Mouse (Mus musculus): ENCODE measurements at regions not wholly inside any gene's neighbourhood (a gene's known extent, or its start where the extent isn't known, plus 50 kb on each side); places are given as distances from the start of the nearest gene placed in this dataset.

DNA sequence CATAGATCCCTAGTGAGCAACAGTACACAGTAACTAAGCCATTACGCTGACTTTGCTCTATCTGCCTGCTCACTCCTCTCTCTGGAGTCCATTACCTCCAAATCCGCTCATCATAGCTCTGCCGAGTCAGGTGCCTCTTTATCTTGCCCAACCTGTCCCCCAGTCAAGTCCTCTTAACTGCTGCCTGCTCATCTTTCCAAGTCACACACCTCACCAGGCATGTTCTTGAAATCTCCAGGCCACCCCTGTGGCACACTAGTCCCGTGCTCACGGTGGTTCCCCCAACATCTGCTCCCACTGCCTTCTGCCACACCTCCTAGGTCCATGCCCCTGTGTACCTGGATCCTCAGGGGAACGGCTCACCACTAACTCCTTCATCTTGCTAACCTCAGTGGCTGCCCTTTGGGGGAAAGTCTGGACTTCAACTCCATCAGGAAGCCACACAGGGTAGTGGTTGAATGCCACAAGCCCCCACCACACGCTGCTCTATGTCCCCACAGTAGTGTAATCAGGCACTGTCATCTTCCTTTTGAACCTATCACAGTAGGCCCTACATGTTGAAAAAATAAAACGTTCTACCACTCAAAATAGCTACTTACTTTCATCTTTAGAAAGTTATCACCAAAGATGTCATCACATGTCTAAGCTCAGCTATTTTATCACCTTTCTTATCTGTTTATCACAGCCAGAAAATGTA, 126.3 kb upstream of the Klf14 start:
- no peak for DNase-seq (ENCODE audit: low spot score)

DNA sequence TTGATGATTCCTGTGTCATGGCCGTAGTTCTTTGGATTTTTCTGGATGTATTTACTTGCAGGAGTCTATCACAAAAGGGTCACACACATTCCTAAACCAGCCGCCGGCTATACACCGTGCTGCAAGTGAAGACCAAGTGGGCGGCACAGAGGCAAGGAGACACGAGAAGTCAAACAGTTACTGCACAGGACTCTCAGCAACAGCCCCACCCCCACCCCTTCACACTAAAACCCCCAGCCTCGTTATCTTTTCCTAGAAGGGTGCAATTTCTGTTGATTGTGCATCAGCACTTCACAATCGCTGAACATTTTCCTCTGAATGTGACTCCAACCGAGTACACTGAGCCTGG, 126.9 kb upstream of the Klf14 start:
- DNase-seq (ENCODE audit: low spot score) = no peak

DNA sequence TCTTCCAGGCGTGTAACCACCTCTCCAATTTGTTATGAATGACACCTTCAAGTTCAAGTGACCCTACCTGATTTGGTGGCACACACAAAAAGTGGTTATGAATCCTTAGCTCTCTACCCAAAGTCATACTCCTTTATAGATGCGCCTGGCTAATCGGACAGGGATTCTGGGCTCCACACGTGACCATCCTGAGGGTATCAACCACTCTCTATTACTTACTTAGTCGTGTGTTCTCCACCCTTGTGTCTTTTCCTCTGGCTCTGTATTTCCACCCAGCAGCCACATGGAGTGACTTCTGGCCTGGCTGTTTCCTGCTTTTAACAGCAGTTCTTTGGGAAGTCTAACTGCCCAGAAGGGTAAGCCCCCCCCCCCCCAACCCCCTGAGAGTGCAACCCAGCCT, 127.4 kb upstream of the Klf14 start:
- DNase-seq (ENCODE audit: low spot score) = no peak

DNA sequence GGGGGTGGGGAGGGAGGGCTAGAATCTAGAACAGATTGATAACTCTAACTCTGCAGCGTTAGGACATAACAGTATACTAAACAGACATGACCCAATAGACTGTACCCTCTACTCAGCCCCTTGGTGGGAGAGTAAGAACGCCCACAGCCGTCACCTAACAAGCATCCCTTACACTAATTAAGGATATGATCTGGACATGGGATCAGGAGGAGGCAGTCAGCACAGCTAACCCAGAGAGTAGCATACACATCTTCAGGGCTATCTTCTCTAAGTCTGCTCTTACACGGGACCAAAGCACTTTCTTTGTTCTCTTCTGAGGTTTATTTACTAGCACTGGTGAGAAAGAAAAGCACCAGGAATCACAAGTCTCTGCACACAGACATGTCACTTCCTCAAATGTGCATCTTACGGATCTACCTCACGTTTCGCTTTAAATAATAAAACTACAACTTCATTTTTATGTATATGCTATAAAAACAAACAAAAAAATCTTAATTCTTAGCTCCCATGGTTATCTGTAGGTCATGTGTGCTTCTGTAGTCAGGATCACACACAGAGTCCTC, 128.0 kb upstream of the Klf14 start:
- no peak for DNase-seq (ENCODE audit: low spot score)

DNA sequence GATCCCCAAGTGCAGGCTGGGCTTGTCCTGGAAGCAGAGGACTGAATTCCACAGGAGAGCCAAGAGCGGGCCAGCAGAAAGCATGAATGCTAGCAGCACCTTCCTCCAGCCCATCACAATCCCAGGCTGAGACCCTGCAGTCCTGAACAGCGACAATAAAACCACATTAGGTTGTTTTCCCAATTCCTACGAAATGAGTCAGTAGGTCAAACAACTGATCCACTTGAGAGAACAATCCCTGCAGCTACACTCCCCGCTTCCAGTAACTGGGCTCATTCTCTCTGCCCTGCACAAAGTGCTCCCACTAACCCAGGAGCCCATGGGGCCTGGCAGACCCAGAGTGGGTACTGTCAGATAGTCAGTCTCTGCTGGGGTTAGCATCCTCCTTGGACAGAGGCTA, 128.6 kb upstream of the Klf14 start:
- no peak for DNase-seq (ENCODE audit: low spot score)

DNA sequence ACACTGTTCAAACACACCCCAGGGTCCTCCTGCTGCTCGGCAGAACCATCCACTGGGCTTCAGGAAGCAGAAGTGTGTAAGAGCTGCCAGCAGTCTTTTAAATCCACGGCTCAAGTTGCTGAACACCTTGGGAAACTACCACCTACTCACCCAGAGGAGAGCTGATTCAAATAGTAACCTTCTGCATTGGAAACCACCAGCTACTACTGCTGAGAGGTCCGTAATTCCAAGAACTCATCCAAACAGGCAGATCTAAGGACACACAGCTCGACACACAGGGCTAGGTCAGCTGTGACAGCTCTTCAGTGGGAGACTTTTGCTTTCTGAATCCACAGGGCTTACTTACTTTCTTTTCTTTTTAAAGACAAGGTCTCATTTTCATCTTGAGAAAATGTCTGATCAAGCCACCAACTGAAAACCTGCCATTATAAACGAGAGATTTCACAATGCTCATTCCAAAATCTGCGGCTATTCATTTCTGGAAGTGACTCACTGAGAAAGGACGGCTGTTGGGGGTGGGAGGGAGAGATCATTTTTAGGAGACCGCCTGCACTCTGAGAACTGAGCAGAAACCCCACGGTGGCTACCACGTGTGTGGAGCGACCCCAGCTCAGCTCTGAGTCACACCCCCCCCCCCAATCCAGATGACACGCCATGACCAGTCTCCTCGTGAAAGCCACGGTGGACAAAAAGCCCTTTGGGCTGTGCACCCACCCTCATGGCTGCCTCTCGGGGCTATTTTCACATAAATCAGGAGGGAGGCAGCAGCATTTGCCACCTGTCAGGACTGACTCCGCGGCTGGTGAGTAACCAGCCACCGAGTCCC, 129.5 kb upstream of the Klf14 start:
- no peak for DNase-seq (ENCODE audit: low spot score)

DNA sequence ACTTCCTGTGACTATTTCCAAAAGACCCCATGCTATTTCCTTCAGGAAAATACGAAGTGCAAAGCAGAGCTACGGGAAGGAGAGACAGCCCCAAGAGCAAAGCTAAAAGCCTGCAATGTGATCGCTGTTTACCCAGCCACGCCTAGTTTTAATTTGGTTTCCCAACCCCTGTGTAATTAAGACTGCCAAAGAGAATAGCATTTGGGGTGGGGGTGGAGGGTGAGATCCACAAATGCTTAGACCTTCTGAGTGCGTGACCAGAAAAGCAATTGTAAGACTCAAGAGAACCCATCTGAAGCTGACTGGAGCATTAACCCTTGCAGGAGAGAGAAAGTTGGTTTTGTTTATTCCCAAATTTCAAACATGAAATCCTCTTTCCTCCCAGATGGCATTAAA, 130.1 kb upstream of the Klf14 start:
- DNase-seq (ENCODE audit: low spot score) = no peak

DNA sequence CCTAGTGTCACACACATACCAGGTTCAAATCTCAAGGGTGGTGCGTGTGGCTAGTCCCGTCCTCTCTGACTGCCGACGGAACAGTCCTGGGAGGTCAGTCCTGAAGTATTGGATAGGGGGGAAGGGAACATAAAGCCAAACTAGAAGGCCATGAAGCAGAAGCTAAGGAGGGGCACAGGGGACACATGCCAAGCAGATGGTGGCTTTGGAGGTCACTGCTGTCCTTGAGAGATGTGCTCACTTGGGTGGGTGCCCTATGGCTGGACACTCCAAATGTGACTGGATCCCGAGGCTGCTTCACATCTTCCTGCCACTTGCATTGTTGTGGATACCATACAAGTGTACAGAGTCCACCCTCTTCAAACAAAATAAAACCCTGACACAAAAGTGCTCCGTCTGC, 131.4 kb upstream of the Klf14 start:
- no peak for DNase-seq (ENCODE audit: low spot score)

DNA sequence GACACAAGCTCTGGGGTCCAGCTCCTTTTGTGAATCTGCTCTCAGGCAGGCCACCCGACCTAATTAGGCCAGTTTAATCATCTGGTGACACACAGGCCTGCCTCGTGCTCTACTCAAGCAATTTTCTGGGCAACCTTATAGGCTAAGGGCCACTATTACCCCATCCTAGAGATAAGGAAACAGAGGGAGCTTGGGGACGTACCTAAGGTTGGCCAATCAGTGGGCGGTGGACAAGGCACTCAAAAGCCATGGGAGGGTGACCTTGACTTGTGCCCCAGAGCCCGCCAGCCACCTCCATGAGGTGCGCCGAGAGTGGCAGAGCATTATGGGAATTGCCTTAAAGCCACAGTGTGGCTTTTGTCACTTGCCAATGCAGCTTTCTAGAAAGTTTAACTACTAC, 131.9 kb upstream of the Klf14 start:
- no peak for DNase-seq (ENCODE audit: low spot score)

DNA sequence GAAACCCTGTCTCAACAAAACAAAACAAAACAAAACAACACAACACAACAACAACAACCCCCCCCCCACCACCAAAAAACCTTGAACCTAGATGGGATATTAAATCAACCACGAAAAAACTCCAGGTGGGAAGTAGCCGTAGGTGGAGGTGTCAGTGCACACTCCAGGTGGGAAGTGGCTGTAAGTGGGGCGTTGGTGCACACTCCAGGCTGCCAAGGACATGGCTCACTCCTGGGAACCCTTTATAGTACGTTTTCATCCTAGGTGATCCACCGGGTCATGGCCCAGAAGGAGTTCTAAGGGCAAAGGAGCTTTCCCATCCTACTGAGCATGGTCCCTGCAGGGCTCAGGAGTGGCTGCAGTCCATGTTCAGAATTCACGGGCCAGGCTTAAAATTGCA, 133.4 kb upstream of the Klf14 start:
- no peak for DNase-seq (ENCODE audit: low spot score)

DNA sequence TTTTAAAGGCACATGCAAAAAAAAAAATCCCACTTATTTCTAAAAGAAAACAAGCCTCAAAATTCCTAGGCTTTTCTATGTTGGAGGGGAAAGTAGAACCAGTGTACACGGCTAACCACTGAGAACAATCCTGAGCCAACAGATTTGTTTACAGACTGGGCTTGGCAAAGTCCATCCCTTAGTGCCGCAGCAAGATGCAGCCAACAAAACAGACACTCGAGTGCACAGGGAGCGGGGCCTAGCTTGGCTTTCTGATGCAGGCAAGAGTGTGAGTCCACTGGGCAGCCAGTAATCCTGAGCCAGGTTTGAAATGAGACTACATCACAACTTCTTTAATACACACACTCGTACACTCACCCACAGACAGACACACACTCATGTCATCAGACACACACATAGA, 133.9 kb upstream of the Klf14 start:
- no peak for DNase-seq (ENCODE audit: low spot score)

DNA sequence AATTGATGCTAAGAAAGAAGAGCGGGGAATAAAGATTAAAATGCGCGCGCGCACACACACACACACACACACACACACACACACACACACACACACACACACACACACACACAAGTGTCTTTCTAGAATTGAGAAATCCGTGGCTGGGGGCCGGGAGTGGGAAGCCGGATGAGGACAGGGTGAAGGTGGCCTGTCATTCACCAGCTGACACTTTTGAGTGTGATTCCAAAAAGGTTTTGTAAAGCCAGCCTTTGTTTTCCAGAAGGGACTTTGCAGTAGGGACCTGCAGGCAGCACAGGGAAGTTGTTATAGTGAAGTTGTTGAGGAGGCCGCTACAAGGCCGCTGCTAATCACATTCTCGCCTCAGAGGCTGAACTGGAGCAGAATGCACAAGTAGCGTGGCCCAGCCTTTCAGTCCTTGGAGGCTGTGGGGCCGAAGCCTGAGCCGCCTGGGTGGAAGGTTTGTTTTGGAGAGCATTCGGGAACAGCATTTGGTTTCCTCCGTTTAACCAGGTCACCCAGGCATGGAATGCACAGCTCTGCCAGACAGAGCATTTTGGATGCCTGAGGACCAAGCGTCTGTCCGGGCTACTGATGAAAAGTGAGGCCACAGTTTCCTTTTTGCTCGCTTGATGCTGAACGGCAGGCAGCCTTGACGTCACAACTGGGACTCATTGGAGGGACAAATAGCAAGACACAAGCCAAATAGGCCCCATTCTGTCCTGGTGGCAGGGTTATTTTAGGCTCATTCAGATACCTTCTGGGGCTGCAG, 137.3 kb upstream of the Klf14 start:
- DNase-seq (ENCODE audit: low spot score) = no peak

DNA sequence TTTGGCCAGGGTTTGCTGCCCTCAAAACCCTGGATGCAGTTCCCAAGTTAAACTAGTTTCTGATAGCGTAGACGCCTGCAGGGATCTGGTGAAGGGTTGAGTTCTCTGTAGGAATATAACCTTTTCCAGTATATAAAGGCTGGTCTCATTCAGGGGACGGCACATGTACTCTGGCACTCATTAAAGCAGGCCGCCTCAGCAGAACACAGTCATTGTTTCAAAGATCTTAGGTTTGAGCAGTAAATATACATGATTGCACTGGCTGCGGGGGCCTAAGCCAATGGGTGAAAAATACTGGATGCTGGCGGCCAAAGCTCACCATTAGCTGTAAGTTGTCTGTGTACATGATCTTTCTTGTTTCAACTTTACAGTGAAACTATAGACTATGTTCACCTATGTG, 137.9 kb upstream of the Klf14 start:
- no peak for DNase-seq (ENCODE audit: low spot score)

DNA sequence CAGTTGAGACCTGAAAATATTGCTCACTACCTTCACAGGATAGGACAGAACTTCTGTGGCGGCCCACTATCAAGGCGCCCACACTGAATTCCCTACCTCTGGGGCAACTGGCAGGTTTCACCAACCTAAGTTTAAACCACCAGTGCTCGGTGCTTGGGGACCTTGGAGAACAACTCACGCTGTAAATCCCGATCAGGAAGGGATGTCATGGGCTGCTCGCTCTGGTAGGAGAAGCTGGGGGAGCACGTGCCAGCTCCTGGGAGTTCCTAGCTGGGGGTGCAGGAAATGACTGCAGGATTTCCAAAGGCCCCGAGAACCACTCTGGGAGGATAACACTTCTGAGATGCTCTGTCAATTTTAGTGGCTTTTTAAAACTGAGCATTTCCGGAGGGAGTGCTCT, 138.4 kb upstream of the Klf14 start:
- no peak for DNase-seq (ENCODE audit: low spot score)

DNA sequence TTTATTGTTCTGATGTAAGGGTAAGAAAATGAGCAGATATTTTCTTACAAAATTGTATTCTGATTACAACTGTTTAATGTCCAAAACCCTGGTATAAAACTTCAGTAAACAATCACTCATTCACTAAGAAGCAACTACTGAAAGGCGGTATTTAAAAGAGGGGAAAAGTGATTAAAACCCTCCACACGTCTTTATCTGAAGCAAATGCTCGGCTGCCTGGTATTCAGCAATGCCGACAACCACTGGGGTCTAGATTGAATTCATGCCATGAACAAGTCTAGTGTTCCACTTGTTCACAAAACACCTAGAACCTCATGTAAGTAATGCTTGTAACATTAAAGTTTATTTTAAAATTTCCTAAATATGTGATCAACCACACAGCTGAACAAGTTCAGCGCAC, 139.2 kb upstream of the Klf14 start:
- DNase-seq (ENCODE audit: low spot score) = no peak

DNA sequence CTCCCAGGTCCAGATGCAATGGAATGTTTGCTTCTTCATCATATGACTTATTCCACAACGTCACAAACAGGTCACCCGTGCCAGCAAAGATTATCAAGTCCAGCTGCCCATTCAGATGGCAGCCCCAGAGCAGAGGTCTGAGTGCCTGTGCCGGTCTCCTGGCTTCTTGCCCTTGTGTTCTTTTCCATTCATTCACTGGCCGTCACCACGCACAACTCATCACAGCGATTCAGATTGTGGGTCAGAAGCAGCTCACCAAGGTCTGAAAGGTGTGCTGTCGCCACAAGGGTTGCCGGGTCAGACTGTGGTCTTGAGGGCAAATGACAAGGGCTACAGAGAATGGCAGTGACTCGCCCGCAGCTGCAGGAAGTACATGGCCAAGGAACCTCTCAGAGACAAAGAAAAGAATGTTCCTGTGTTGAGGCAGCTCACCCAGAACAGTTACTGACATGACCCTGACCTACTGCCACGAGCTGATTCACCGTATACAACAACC, 141.3 kb upstream of the Klf14 start:
- DNase-seq (ENCODE audit: low spot score) = no peak

DNA sequence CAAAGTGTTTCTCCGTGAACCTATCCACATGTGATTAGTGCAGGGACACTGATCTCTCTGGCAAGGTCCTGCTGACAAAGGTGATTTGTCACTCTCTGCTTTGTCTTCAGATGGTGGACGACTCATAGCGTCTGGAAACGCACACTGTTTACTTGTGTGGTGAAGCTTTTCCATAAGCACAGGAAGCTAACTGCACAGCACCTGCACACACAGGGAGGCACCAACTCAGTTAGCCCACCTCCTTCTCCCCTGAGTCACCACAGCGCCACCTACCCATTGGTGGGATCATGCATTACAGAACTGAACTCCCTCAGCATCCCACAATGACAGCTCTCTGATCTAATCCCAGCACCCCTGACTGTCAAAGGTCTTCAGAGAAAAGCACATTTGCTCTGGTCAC, 141.9 kb upstream of the Klf14 start:
- no peak for DNase-seq (ENCODE audit: low spot score)

DNA sequence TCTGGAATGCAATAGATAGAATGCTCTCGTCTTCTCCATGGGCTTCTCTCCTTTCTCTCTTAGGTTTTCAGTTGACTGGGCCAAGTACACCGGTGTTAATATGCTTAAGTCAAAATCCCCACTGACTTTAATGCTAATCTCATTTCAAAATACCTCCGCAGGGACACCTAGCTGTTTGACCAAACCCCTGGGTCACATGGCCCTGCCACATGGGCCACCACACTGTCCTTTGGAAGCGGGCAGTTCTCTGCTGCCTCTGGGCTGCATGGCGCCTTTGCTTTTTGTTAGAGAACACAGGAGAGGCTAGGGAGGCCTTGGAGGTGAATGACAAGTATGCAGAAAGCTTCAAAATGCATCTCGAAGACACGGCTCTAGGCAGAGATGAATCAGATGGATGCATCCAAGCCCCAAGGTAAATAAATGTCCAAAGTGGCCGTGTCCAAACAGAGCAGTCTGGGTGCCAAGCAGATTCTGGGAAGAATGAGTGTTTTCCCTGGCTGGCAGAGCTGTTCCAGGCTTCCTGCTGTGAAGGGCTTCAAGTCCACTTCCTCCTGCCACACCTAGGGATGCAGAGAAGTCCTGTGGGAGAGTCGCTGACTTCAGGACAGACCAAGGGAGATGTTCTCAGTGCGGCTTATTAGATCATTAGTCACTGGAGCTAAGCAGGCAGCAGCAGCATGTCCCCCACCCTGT, 147.4 kb upstream of the Klf14 start:
- DNase-seq (ENCODE audit: low spot score) = no peak

DNA sequence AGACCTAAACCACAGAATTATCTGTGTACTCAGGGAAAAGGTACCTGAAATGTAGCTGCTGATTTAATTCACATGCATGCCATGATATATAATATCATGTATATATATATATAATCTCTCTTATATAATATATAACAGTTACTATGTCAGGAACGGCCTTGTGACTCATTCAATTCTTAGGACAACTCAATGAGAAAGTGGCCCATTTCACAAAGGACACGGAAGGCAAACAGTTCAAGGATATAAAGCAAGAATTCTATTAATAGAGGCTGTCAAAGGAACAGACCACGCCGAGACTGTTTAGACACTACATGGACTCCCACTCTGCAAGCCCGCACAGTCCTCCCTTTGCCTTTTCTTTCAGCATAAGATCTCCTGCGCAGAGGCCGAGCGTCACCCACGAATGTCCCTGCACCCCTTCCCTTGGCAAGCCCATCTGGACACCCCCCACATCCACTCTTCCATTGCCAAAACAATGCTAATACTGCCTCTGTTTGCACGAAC, 148.0 kb upstream of the Klf14 start:
- DNase-seq (ENCODE audit: low spot score) = no peak

DNA sequence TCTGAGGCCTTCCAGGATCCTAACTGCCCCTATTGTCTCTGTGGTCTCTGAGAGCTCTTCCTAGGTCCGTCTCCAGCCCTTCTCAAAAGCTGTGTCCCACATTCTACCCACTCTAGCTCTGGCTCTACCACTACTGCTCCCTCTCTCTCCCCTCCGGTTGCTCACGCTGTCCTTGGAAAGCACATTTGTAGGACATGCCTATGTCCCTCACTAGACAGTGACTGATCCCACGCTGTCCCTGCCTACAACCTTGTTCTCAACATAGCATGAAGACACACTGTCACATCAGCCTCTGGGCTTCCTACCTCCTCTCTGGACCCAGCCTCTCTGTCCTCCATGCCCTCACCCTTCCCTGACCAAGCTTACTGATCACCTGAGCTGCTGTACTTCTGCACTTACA, 148.5 kb upstream of the Klf14 start:
- no peak for DNase-seq (ENCODE audit: low spot score)

DNA sequence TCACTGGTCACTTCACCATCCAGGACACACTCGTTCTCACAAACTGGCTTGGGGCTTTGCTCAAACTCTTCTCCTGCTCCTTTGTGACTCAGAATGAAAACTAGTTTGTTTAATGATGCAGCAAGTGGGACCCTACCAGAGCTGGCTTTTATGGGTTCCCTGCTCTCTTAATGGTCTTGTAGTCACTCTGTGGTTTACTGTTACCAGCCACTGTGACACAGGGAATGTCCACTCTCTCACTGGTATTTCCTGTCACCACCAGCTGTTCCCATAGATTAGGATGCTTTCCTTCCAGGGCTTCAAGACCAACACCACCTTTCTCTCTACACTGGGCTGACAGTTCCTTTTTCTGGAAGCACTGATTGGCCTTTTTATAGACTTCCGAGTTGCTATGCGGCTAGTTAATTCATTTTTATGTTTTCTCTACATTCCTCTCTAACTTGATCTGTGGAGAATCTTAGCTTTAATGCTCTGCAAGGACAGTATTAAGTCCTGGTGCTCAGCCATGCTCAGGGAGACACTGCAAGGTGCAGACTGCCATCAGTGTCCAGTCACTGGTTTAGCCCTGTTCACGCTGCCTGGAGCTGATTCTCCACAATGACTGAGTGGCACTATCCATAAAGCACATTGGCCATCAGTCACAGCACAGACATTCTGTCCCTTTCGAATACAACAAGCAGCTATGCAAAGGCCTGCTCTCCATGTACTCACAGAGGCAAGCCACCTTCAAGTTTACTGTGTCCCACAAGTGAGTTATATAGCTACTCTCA, 149.2 kb upstream of the Klf14 start:
- DNase-seq (ENCODE audit: low spot score) = no peak
